Mouse (Mus musculus) stomach, embryonic 15.5 days (tissue): ENCODE measurements around the gene Prl8a8. TPM values are rescaled to one million over a fixed set of nuclear protein-coding genes. Genes with fewer than 3 reads are reported as not detected.

Experiments
- ATAC-seq: fragments of 200-750 bp; cut with Nextera tagmentation; 2 replicates; pipeline ENCODE4 v1.8.0; 2017; ENCODE audit warnings: low read depth, moderate number of reproducible peaks, moderate TSS enrichment; ENCODE audit not compliant: insufficient read depth, low FRiP score
- H3K27ac ChIP-seq: fragments of 300-500 bp; sonication (generic); 2 replicates; pipeline ENCODE4 v1.5.1; 2015; ENCODE audit warnings: mild to moderate bottlenecking, inconsistent platforms
- H3K27me3 ChIP-seq: fragments of 300-500 bp; sonication (generic); replicated peaks from 2 replicates; pipeline ENCODE4 v1.6.1; 2015; ENCODE audit warnings: inconsistent platforms
- H3K36me3 ChIP-seq: fragments of 300-500 bp; sonication (generic); 2 replicates; pipeline ENCODE4 v1.6.1; 2015; ENCODE audit warnings: inconsistent platforms
- H3K4me1 ChIP-seq: fragments of 300-500 bp; sonication (generic); 2 replicates; pipeline ENCODE4 v1.6.1; 2015; ENCODE audit warnings: inconsistent platforms
- H3K4me2 ChIP-seq: fragments of 300-500 bp; sonication (generic); 2 replicates; pipeline ENCODE4 v1.6.1; 2015; ENCODE audit warnings: mild to moderate bottlenecking, inconsistent platforms
- H3K4me3 ChIP-seq: fragments of 300-500 bp; sonication (generic); replicated peaks from 2 replicates; pipeline ENCODE4 v1.5.1; 2015; ENCODE audit warnings: inconsistent platforms
- H3K9ac ChIP-seq: fragments of 300-500 bp; sonication (generic); 2 replicates; pipeline ENCODE4 v1.6.1; 2015; ENCODE audit warnings: inconsistent platforms
- H3K9me3 ChIP-seq: fragments of 300-500 bp; sonication (generic); 2 replicates; pipeline ENCODE4 v1.6.1; 2016; ENCODE audit warnings: inconsistent platforms
- WGBS: fragments of 180-500 bp; shearing (Covaris S2); methylation state at CpG from one replicate; pipeline ENCODE4 v1.1.7; 2015; 5-methylcytosine and 5-hydroxymethylcytosine counted together
- polyA plus RNA-seq: library from polyadenylated mRNA; unstranded; fragments of >200 nt; fragmentation: Nextera tagmentation; extraction: Ambion mirVana; gene quantifications from 2 replicates; pipeline ENCODE4 v1.2.1, GENCODE M21; 2015

Prl8a8 gene
- not detected in 2 replicates for polyA plus RNA-seq

- Histone ChIP-seq H3K27ac (no peak within 1 kb of the TSS), H3K36me3 (no peaks in the 10 kb centered on the region), H3K27me3 (no peaks in the 10 kb centered on the region), H3K4me3 (no peak within 1 kb of the TSS), H3K4me2 (no peak within 1 kb of the TSS), H3K9ac (no peak within 1 kb of the TSS), H3K9me3 (no peaks in the 10 kb centered on the region), H3K4me1 (no peaks in the 10 kb centered on the region)
- ATAC-seq = no peak
- WGBS = 81% methylated on average over 4 of the region's 4 CpGs
Observed at GRCm38 (mm10) chr13:27513117-27513516, at the start of gene Prl8a8. TSS of gene Prl8a8 (minus strand) at chr13:27513217.

GRCm38 (mm10) chr13:27553336-27553735 is 40.3 kb upstream of the Prl8a8 start:
- Histone ChIP-seq H3K4me3 (no peak overlapping the region), H3K9ac (no peak overlapping the region), H3K9me3 (no peaks in the 10 kb centered on the region), H3K4me1 (no peaks in the 10 kb centered on the region), H3K27me3 (no peaks in the 10 kb centered on the region), H3K36me3 (no peaks in the 10 kb centered on the region), H3K4me2 (no peak overlapping the region), H3K27ac (no peak overlapping the region)
- ATAC-seq = no peak

- 84% methylated on average over 4 of the region's 4 CpGs for WGBS
- Histone ChIP-seq H3K4me1 (no peaks in the 10 kb centered on the region), H3K4me2 (no peak overlapping the region), H3K9me3 (no peaks in the 10 kb centered on the region), H3K36me3 (no peaks in the 10 kb centered on the region), H3K27me3 (no peaks in the 10 kb centered on the region), H3K27ac (no peak overlapping the region), H3K9ac (no peak overlapping the region), H3K4me3 (no peak overlapping the region)
- ATAC-seq = no peak
Observed at GRCm38 (mm10) chr13:27523156-27523555, 10.1 kb upstream of the Prl8a8 start.

- Histone ChIP-seq H3K4me3 (no peak overlapping the region), H3K4me2 (no peak overlapping the region), H3K4me1 (no peaks in the 10 kb centered on the region), H3K9me3 (no peaks in the 10 kb centered on the region), H3K36me3 (no peaks in the 10 kb centered on the region), H3K27me3 (no peaks in the 10 kb centered on the region), H3K27ac (no peak overlapping the region), H3K9ac (no peak overlapping the region)
- no peak for ATAC-seq
- whole genome bisulfite sequencing = 68% methylated on average over 1 of the region's 1 CpGs
Observed at GRCm38 (mm10) chr13:27507645-27508044, 5.4 kb downstream of the Prl8a8 start.

Other genes starting within 250 kb of the Prl8a8 start
- not detected in 2 replicates for gene Prl6a1, start 200.6 kb downstream of the Prl8a8 start, polyA plus RNA-seq
- gene Prl8a2, start 167.5 kb downstream of the Prl8a8 start, polyA plus RNA-seq = not detected in 2 replicates
- gene Prl2b1, start 122.4 kb downstream of the Prl8a8 start, polyA plus RNA-seq = not detected in 2 replicates
- gene Prl8a6, start 74.5 kb downstream of the Prl8a8 start, polyA plus RNA-seq = not detected in 2 replicates
- gene Prl8a9, start 51.4 kb upstream of the Prl8a8 start, polyA plus RNA-seq = not detected in 2 replicates
- gene Prl8a1, start 69.0 kb upstream of the Prl8a8 start, polyA plus RNA-seq = not detected in 2 replicates
- not detected in 2 replicates for gene Prl7b1, start 97.4 kb upstream of the Prl8a8 start, polyA plus RNA-seq
- not detected in 2 replicates for gene Prl7a1, start 129.3 kb upstream of the Prl8a8 start, polyA plus RNA-seq
- gene Prl7a2, start 154.8 kb upstream of the Prl8a8 start, polyA plus RNA-seq = not detected in 2 replicates
- gene Prl7d1, start 203.5 kb upstream of the Prl8a8 start, polyA plus RNA-seq = not detected in 2 replicates